Mouse (Mus musculus): Measurements from ENCODE around the gene Trp53tg5.

The Trp53tg5 gene

GRCm38 (mm10) chr2:164433278-164433895, 40.1 kb downstream of the Trp53tg5 start:
- DNase-seq (ENCODE audit: extremely low read depth, low read depth) = no peak

DNA sequence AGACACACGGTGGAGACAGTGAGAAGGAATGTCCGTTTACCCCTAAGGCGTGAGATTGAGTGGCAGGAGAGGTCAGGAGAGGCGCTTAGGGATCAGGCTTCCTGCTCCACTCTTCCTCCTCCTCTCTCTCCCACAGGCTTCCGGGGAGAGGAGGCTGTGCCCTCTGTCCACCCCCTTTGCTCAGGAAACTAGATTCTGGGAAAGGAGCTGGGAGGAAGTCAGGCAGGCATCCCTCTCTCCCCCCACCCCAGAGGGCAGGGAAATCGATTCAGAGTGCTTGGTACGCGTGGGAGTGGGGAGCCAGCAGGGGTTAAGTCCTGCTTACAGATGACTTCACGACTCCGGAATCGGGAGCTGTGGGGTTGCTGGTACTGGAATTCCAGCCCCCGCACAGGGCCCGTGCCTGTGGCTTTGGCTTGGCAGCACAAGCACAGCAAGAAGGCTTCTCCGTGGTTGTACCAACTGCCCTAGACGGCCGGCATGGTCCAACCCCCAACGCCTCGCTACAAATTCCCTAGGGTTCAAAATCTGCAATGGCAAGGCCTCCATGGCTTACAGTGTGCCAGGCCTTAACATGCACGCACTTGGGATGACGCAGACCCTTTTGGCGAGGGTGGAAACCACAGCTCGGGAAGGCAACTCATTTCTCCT, 40.9 kb downstream of the Trp53tg5 start:
- DNase-seq (ENCODE audit: extremely low read depth, low read depth) = no peak

- DNase-seq (ENCODE audit: extremely low read depth, low read depth) = no peak
Measured at GRCm38 (mm10) chr2:164431676-164432465, 41.7 kb downstream of the Trp53tg5 start.

- DNase-seq (ENCODE audit: extremely low read depth, low read depth) = no peak
Measured at GRCm38 (mm10) chr2:164430697-164431096, 42.8 kb downstream of the Trp53tg5 start.

- no peak for DNase-seq (ENCODE audit: extremely low read depth, low read depth)
Measured at GRCm38 (mm10) chr2:164429881-164430615, 43.5 kb downstream of the Trp53tg5 start.

- DNase-seq (ENCODE audit: extremely low read depth, low read depth) = no peak
Measured at GRCm38 (mm10) chr2:164428451-164428850, 45.1 kb downstream of the Trp53tg5 start.

GRCm38 (mm10) chr2:164426952-164427351, 46.6 kb downstream of the Trp53tg5 start:
- no peak for DNase-seq (ENCODE audit: extremely low read depth, low read depth)

DNA sequence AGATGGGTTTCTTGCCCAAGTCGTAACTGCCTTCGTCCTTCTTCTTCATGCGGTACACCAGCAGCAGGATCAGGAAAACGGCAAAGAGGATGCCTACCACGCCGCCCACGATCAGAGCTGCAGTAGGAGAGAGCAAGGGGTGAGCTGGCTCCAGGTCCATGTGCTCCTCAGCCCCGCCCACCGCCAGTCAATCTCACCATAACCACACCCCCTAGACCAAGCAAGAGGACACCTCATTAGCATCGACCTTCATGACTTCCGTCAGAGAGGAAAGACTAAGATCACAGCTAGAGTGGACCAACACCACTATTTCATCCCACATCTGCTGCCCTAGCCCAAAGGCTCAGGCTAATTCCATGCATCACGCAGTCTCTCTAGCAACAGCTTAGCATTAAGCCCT, 47.4 kb downstream of the Trp53tg5 start:
- no peak for DNase-seq (ENCODE audit: extremely low read depth, low read depth)

- DNase-seq (ENCODE audit: extremely low read depth, low read depth) = no peak
Measured at GRCm38 (mm10) chr2:164425401-164425800, 48.1 kb downstream of the Trp53tg5 start.

- no peak for DNase-seq (ENCODE audit: extremely low read depth, low read depth)
Measured at GRCm38 (mm10) chr2:164424406-164424805, 49.1 kb downstream of the Trp53tg5 start.

GRCm38 (mm10) chr2:164423464-164423863, 50.1 kb downstream of the Trp53tg5 start:
- no peak for DNase-seq (ENCODE audit: extremely low read depth, low read depth)

DNA sequence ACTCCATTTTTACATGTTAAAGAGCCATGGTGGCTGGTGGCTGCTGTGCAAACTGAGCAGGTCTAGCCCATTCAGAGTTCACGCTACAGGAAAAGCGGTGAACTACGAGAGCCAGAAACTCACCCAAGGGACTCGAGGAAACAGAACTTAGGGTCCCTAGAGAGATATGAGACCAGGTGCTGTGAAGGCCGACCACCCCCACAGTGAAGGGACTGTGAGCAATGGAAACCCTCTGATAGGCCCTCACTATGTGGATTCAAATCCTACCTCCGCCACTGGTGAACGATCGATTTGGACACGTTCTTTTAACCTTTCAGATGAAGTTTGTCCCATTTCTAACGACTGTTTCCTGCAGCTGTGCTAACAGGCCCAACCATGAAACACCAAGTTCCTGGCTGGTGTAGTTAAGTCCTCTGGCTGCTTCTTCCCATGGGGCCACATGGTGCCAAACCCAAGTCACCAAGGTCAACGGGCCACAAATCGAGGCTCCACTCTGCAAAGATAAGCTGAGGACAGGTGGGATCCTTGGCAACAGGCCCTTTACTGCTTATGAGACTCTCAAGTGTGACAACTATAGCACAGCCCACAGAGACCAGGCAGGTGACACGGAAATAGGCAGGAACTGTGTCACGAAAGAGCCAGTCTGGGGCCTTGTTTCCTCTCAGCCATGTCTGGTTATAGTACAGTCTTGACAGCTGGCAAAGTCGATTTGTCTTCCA, 50.7 kb downstream of the Trp53tg5 start:
- DNase-seq (ENCODE audit: extremely low read depth, low read depth) = no peak

- no peak for DNase-seq (ENCODE audit: extremely low read depth, low read depth)
Measured at GRCm38 (mm10) chr2:164421979-164422378, 51.5 kb downstream of the Trp53tg5 start.

DNA sequence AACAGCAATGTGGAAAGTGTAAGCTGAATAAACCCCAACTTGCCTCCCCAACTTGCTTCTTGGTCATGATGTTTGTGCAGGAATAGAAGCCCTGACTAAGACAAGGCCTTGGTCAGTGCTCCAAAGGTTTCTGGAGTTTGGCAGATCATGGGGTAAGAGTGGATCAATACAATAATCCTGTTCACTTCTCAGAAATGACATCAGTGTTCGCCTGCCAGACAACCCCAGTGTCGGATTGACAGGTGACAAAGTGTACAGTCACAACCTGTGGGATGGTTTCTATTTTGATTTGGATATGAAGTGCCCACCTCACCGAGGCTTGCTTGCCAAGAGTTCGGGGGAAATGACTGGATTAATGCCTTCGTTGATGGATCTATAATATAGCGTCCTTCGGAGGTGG, 52.2 kb downstream of the Trp53tg5 start:
- DNase-seq (ENCODE audit: extremely low read depth, low read depth) = no peak
